Mouse (Mus musculus): ENCODE data around the gene Bicral. TPM values are rescaled to one million over a fixed set of nuclear protein-coding genes. Genes with fewer than 3 reads are reported as not detected.

Gene Bicral
- total RNA-seq (2015; ENCODE audit: low replicate concordance) (28.8 and 64.6 TPM in 2 replicates), total RNA-seq (2017; ENCODE audit: low replicate concordance) (18.7 and 68.4 TPM in 2 replicates)

DNA sequence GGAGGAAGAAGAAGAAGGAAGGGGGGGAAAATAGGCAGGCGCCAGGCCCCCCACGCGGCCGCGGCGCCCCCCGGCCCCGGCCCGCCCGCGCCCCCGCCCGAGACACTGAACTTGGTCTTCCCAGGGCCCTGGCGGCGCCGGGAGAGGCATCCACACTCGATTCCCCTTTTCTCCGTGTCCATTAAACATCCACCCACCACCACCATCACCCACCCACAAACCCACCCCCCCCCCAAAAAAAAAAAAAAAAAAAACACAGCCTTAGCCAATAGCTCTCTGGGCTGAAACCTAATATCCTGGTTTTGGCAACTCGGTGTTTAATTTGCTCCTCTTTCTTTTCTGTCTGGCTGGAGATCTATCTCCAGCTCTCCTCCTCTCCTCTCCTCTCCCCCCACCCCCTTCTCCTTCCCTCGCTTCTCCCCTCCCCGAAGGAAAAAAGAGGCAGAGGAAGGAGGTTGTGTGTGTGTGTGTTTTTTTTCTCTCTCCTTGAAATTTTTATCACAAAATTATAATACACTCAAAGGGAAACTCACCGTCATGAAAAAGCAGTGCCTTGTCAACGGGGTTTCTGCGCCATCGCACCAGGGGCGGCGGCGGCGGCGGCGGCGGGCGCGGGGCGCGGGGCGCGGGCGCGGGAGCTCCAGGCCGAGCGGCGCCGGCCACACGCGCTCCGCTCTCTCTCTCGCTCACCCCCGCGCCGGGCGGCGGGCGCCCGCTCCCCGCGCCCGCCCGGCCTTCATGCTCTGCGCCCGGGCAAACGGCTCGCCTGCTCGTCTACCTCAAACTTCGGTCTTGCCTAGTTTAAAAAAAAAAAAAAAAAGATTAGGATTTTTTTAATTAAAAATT, at the start of gene Bicral:
TSS of gene Bicral (minus strand) at position 580 of the 846 bp plus-strand sequence.
- no peak for ATAC-seq (replicated peaks; ENCODE audit: low FRiP score, poor library complexity, severe bottlenecking)

DNA sequence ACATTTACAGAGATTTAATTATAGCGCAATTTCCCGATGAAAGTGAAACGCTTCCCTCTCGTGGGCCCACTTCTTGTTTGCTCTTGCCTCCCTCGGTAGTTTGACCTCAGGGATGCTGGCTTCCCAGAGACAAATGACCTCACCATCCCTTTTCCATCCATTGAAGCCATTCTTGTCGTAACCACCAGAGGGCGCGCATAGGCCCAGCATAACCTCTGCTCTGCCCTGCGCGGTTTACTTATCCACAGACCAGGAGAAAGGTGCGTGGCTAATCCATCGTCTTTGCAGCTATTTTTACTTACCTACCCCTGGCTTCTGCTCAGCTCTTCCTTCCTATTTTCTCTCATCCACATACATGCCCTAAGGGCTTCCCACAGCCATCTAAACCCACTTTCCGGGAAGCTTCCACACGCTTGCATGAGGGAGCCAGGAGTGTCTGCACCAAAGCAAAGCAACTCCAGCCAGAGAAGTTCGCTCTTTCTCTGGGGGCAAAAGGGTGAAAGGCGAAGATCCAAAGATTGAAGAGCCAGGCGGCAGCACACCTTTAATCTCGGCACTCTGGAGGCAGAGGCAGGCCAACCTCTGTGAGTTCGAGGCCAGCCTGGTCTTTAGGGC, 45.7 kb upstream of the Bicral start:
- ATAC-seq (replicated peaks; ENCODE audit: low FRiP score, poor library complexity, severe bottlenecking), result peak; percentile 92

DNA sequence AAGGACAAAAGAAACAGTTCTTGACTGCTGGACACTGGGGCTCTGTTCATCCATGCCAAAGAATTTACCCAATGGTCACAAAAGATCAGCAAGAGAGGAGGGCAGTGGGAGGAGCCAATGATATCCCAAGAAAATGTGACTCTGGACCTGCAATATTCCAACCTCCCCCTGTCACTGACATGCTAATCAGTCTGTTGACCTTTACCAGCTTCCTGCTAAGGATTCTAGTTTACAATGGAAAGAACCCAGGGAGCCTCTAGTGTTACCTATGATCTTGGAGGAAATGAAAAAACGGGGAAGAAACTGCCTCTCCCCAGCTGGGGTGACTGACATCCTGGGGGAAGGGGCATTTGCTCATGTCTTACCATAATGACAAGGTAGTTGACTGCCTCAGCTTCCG, 42.7 kb upstream of the Bicral start:
- no peak for ATAC-seq (replicated peaks; ENCODE audit: low FRiP score, poor library complexity, severe bottlenecking)

DNA sequence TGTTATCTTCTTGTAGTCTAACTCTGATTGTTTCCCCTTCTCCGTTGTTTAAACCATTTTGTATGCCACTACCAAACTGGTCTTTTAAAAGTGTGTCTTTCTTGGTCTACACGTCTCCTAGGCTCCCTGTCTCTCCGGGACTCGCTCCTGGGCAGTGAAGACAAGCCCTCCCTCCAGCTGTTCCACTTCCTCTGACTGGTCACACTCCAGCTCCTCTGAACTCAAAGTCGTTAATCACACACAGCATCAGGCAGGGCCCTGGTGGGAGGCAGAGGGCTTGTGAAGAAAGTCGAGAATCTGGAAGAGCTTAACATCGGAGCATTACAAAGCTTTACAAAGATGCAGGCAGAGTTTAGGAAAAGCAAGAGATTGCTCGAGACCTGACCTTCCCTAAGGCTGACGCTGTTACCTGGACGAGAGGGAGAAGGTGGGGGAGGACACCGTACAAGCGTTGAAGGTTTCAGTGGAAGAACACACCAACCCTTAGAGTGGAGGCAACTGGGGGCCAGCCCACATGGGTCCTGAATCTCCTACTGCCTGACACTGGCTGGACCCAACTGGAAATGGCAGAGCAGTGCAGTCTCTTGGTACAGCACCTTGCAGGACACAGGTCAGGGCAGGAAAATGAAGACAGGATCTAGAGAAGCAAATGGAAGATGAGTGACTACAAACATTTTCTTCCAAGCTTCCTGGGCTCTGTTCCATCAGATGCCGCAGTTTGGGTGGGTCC, 39.1 kb upstream of the Bicral start:
- ATAC-seq (replicated peaks; ENCODE audit: low FRiP score, poor library complexity, severe bottlenecking), result no peak

DNA sequence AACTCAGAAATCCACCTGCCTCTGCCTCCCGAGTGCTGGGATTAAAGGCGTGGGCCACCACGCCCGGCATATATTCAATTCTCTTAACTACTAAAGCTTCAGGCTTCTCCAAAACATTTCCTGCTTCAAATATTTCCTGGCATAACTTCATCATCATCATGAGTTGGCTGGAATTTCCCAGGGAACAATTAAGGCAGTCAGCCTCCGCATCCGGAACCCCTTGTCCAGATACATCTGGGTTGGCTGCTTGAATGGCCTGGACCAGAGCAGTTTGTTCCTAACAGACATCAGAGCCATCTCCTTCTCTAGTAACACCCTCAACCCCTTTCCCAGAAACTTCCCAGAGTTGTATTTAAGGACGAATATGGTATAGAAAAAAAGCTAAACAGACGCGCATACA, 37.1 kb upstream of the Bicral start:
- no peak for ATAC-seq (replicated peaks; ENCODE audit: low FRiP score, poor library complexity, severe bottlenecking)

DNA sequence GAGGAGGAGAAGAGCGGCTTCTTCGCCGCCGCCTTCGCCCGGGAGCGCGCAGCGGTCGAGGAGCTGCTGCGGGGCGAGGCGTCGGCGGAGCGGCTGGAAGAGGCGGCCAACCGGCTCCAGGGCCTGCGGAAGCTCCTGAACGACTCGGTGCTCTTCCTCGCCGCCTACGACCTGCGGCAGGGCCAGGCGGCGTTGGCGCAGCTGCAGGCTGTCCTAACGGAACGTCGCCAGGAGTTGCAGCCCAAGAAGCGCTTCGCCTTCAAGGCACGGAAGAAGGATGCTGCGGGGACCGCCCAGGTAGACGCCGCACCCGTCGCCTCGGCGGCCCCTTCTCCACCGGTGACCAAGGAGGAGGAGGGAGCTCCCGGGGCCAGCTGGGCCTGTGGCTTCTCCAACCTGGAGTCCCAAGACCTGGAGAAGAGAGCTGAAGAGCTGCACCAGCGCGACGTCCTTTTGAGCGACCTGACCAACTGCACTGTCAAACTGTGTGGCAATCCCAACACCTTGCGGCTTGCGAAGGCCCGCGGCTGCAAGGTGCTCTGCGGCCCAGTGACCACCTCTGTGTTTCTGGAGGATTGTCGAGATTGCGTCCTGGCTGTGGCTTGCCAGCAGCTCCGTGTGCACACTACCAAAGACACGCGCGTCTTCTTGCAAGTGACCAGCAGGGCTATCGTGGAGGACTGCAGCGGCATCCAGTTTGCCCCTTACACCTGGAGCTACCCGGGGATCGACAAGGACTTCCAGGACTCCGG, 32.7 kb upstream of the Bicral start:
- peak; percentile 41 for ATAC-seq (replicated peaks; ENCODE audit: low FRiP score, poor library complexity, severe bottlenecking)

DNA sequence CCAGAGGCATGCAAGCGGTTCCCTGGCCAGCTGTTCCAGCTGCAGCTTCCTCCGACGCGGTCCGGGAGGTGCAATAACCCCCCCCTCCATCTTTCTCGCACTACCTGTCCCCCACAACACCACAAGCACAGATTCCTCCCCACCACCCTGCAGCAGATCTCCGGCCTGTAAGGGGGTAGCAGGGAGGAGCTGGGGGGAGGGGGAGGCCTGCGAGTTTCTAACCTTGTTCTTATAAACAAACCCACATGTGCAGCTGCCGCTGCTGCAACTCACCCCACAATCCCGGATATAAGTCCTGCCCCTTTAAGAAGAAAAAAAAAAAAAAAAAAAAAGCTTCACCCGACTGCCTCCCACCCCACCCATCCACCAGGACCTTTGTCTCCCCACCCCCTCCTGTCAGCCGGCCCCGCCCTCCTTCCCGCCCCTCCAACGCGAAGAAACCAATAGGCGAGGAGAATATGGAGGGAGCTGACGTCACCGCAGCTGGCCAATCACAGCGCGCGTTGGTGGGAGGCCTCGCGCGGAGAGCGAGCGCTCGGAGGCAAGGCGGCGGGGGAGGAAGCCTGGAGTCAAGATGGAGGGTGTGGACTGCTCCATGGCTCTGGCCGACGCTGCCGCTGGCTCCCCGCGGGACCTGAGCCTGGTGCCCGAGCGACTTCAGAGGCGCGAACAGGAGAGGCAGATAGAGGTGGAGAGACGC, 32.0 kb upstream of the Bicral start, which contains the start of gene Tbcc:
TSS of gene Tbcc (plus strand) at position 569 of the 700 bp plus-strand sequence.
- ATAC-seq (replicated peaks; ENCODE audit: low FRiP score, poor library complexity, severe bottlenecking), result peak; percentile 92

DNA sequence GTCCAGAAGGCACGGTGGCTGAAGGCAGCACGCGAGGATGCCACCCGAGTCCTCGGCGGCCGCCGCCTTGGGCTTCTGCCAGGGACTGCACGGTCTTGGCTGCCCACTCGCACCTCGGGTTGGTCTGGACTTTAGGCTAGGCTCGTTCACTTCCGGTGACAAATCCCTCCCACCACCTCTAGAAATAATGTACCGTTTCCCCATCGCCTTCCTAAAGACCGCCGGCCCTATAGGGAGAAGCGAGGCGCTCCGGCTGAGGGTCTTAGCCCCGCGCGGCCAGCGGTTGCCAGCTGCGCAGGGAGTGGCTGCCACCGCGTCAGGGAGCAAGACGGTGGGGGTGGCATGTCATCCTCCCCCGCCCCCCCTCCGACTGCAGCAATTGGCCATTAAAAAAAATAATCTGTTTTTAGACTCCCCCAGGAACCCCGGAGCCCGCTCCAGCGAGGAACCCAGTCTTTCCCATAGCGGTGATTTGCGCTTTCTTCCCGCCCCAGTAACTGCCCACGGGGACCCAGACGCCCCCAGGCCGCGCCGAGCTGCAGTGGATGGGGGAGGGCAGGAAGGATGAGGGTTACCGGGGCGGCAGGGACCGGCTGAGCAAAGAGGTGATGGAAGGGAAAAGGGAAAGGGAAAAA, 31.3 kb upstream of the Bicral start:
- ATAC-seq (replicated peaks; ENCODE audit: low FRiP score, poor library complexity, severe bottlenecking), result peak; percentile 40

DNA sequence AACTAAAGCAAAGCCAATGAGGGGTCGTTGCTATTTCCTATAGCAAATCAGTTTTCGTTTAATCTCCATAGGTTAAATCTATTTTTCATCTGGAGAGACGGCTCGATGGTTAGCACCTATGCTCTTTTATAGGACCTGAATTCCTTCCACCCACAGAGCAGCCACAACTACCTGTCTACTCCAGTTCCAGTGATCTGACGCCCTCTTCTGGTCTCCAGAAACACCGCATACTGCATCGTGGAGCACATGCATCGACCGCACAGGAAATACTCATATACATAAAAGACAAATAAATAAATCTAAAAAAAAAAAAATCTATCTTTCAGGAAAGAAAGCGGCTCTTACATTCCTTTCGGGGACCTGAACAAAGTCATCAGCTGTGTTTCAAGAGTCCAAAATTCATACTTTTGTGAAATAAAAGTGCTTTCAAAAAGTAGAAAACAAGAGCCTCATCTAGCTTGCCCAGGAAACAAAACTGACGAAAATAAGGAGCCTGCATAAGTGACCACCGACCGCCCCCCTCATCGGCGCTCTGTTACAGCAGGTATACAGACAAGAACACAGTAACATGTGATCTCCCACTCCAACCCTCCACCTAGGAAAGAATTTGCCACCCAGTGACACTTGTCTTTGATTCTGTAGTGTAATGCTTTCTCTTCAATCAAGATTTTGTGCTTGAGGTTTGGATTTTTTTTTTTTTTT, 30.4 kb upstream of the Bicral start:
- no peak for ATAC-seq (replicated peaks; ENCODE audit: low FRiP score, poor library complexity, severe bottlenecking)

DNA sequence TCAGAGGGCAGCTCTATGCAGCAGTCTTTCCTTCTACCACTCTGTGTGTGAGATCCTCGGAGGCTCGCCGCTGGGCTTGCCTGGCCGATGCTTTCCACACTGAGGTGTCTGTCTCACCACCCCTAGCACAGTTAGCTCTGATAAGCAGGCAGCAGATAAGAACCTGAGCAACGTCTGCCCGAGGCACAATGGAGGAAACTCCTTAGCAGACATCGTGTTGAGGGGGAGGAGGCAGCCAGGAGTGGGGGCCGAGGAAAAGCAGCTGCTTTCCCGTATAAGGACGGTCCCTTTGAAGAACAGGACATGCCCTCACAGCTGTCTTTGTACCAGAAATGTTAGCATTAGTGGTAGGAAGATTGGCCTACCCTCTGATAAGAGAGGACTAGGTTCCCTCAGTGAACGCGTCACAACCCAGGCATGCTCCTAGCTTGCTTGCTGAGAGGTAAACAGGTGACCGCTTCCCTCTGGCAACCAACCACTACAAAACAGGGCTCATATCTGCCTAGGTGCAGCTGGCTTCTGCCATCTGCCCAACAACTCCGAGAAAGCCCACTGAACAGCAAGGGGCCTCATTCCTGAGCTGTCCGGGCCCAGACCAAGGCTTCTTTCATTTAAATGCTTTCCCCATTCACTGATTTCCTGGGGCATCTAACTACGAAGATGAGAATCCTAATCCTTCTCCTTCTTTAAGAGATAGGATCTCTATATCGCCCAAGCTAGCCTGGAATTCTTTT, 27.8 kb upstream of the Bicral start:
- 0 out of 2 replicates have a peak, but pooled peaks have one; percentile 22 for ATAC-seq (replicated peaks; ENCODE audit: low FRiP score, poor library complexity, severe bottlenecking)

DNA sequence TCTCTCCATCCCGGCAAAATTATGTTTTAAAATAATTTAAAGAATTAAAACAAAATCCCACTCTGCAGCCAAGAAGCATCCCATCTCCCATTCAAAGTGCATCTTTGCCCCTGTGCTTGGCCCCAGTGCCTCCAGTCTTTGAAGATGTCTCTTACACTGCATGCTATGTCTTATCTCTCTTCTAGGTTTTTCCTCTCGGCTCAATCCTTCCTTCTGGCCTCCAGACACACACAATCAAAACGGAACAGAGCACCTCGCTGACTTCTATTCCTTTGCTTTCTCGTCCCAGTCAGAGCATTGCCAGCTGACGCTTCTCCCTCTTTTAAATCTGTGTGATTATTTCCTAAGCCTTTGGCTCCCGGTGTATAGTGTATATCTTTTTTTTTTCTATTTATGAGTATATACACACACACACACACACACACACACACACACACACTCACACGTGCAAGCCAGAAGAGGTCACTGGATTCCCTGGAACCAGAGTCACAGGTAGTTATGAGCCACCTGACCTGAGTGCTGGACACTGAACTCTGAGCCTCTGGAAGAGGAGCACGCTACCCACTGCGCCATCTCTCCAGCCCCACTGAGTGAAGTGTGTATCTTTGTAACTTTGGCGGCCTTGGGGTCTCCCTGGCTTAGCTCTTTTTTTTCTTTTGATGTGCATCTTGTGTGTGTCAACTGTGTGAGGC, 27.1 kb upstream of the Bicral start:
- ATAC-seq (replicated peaks; ENCODE audit: low FRiP score, poor library complexity, severe bottlenecking), result no peak

DNA sequence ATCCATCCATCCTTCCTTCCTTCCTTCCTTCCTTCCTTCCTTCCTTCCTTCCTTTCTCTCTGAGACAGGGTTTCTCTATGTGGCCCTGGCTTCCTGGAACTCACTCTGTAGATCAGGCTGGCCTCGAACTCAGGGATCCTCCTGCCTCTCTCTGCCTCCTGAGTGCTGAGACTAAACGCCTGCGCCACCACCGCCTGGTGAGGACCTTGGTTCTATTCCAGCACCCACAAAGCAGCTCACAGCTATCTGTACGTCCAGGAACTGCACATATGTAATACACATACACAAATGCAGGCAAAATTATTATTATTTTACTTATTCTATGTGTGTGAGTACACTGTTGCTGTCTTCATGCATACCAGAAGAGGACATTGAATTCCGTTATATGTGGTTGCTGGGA, 26.5 kb upstream of the Bicral start:
- no peak for ATAC-seq (replicated peaks; ENCODE audit: low FRiP score, poor library complexity, severe bottlenecking)

DNA sequence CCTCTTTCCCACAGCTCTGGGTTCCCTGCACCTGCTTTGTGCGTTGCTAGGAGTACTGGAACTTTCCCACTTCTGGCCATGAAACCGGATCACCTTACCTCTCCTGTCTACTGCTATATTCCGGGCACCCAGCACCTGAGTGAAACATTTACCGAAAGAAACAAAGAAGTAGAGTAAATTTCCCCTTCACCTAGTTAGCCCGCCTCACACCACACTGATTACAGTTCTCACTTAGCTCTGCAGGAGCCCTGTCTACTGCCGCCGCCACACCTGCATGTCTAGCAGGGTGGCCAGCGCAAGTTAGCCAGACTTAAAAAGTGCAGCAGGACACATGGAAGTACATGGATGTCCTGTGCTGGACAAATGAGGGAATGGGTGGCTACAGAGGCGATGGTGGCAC, 24.8 kb upstream of the Bicral start:
- ATAC-seq (replicated peaks; ENCODE audit: low FRiP score, poor library complexity, severe bottlenecking), result no peak

DNA sequence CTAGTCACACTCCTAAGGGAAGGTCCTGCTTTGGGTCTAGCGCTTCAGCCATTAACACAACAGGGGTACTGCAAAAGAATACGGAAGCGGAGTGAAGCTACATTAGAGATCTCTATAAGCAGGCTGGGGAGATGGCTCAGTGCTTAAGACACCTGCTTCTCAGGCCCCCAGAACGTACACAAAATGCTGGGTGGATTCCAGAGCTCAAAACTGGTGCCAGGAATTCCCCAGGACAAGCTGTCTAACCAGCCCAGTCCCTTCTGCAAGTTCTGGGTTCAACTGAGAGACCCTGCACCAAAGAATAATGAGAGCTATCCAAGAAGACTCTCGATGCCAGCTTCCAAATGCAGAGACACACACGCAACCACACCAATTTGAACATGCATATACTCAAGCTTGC, 23.4 kb upstream of the Bicral start:
- ATAC-seq (replicated peaks; ENCODE audit: low FRiP score, poor library complexity, severe bottlenecking), result no peak

DNA sequence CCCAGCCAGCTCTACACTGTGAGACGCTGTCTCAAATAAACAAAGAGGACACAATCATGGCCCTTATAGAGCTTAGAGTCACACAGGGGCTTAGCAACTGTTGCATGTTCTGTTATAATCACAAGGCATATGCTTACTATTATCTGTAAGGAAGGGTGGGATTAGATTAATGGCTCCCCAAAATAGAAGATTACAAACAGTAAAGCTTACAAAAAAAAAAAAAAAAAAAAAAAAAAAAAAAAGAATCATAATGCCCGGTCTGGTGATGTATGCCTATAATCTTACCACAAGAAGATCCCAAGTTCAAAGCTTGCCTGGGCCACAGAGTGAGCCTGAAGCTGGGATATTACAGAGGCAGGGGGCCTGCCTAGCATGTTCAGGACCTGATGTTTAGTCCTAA, 22.0 kb upstream of the Bicral start:
- no peak for ATAC-seq (replicated peaks; ENCODE audit: low FRiP score, poor library complexity, severe bottlenecking)

DNA sequence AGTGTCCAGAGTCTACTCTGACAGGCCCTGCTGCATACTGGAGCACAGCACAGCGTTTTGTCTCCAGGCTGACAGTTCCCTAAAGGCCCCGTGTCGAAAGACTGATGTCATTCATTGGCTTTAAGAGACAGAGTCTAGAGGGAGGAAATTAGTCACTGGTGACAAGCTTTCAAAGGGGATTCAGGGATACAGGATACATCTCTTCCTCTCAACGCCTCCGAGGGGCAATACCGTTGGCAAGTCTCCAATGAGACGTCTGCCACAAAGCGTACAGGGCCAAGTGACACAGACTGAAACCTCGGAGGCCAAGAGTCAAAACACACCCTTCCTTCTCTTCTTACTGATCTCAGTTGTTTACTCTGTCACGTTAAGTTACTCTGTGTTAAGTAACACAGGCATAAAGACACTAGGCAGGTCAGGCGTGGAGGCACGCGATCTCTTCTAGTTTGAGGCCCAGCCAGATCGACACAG, 21.6 kb upstream of the Bicral start:
- no peak for ATAC-seq (replicated peaks; ENCODE audit: low FRiP score, poor library complexity, severe bottlenecking)

DNA sequence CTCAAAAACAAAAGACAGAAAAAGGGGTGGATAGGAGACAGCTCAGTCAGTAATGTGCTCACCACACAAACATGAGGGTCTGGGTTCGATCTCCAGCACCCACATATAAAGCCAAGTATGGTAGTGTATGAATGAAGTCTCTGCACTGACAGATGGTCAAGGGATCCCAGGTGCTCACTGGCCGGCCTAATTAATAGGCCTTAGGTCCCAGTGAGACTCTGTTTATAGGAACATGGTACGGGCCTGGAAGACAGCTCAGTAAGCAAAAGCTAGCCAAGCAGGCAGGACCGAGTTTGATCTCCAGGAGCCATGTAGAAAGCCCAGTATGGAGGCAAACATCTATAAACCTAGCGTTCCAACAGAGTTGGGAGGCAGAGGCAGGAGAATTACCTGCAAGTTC, 18.8 kb upstream of the Bicral start:
- no peak for ATAC-seq (replicated peaks; ENCODE audit: low FRiP score, poor library complexity, severe bottlenecking)

Measured in erythroid progenitor cell, adult 5-6 weeks (primary cell).